Mouse (Mus musculus) monocyte, adult 2 months (primary cell): ENCODE results near the gene Uhrf1.
"Not testable (repeated sequence)": the region's sequence is repeated elsewhere in the genome, so short reads cannot be mapped to it uniquely, and the experiment has no call there.

Experiments
- DNase-seq, 2 experiments: peaks; one replicate each; pipeline ENCODE4 v3.0.0; 2022; ENCODE audit warnings: low spot score in 2 of 2, low read depth in 1 of 2

The Uhrf1 gene

GRCm38 (mm10) chr17:56303160-56303846 lies at the start of gene Uhrf1:
TSS of gene Uhrf1 (plus strand) at chr17:56303321.
- DNase-seq: peak; percentile 58 to 71

GRCm38 (mm10) chr17:56254695-56255094 lies 48.4 kb upstream of the Uhrf1 start:
- no peak for DNase-seq

- DNase-seq: no peak
Measured at GRCm38 (mm10) chr17:56255429-56255828, 47.7 kb upstream of the Uhrf1 start.

GRCm38 (mm10) chr17:56255863-56256238 lies 47.3 kb upstream of the Uhrf1 start:
- DNase-seq: peak; percentile 92 to 96

GRCm38 (mm10) chr17:56256239-56256881 lies 46.8 kb upstream of the Uhrf1 start, which contains the start of gene Fem1a:
TSS of gene Fem1a (plus strand) at chr17:56256810.
- peak; percentile 90 to 92 for DNase-seq

GRCm38 (mm10) chr17:56257181-56257894 lies 45.8 kb upstream of the Uhrf1 start:
- no peak for DNase-seq

- not testable (repeated sequence) for DNase-seq
Measured at GRCm38 (mm10) chr17:56258269-56258668, 44.9 kb upstream of the Uhrf1 start.

GRCm38 (mm10) chr17:56258812-56259211 lies 44.3 kb upstream of the Uhrf1 start:
- not testable (repeated sequence) for DNase-seq

- DNase-seq: no peak
Measured at GRCm38 (mm10) chr17:56259301-56260037, 43.7 kb upstream of the Uhrf1 start.

- DNase-seq: no peak
Measured at GRCm38 (mm10) chr17:56261166-56261565, 42.0 kb upstream of the Uhrf1 start.

- DNase-seq: no peak
Measured at GRCm38 (mm10) chr17:56262645-56263094, 40.5 kb upstream of the Uhrf1 start.

- DNase-seq: peak in 1 of 2 experiments; percentile 68
Measured at GRCm38 (mm10) chr17:56264020-56264419, 39.1 kb upstream of the Uhrf1 start.

GRCm38 (mm10) chr17:56265011-56265410 lies 38.1 kb upstream of the Uhrf1 start:
- DNase-seq: peak in 1 of 2 experiments; percentile 55

- DNase-seq: no peak
Measured at GRCm38 (mm10) chr17:56265869-56266268, 37.3 kb upstream of the Uhrf1 start.

- DNase-seq: peak in 1 of 2 experiments; percentile 61
Measured at GRCm38 (mm10) chr17:56266271-56266670, 36.9 kb upstream of the Uhrf1 start.

- DNase-seq: no peak
Measured at GRCm38 (mm10) chr17:56269153-56269630, 33.9 kb upstream of the Uhrf1 start.

GRCm38 (mm10) chr17:56269741-56270140 lies 33.4 kb upstream of the Uhrf1 start:
- DNase-seq: no peak

- DNase-seq: no peak
Measured at GRCm38 (mm10) chr17:56271609-56272253, 31.4 kb upstream of the Uhrf1 start.

GRCm38 (mm10) chr17:56272644-56273043 lies 30.5 kb upstream of the Uhrf1 start:
- DNase-seq: no peak

- no peak for DNase-seq
Measured at GRCm38 (mm10) chr17:56273482-56273881, 29.6 kb upstream of the Uhrf1 start.
